Mouse (Mus musculus): ENCODE measurements around the gene Gpam.

The Gpam gene

GRCm38 (mm10) chr19:55100227-55101140, 26.6 kb downstream of the Gpam start:
- DNase-seq: no peak

- DNase-seq: peak; percentile 85 to 88
These were observed 27.6 kb downstream of the Gpam start for GRCm38 (mm10) chr19:55099184-55100160.

GRCm38 (mm10) chr19:55098409-55099183, 28.4 kb downstream of the Gpam start:
- DNase-seq: peak in 1 of 2 experiments; percentile 15

- DNase-seq: no peak
These were observed 29.6 kb downstream of the Gpam start for GRCm38 (mm10) chr19:55097396-55097967.

GRCm38 (mm10) chr19:55096666-55097065, 30.4 kb downstream of the Gpam start:
- DNase-seq: no peak

GRCm38 (mm10) chr19:55095547-55095946, 31.5 kb downstream of the Gpam start:
- DNase-seq: no peak

GRCm38 (mm10) chr19:55091602-55092413, 35.2 kb downstream of the Gpam start:
- no peak for DNase-seq

GRCm38 (mm10) chr19:55090885-55091284, 36.2 kb downstream of the Gpam start:
- no peak for DNase-seq

GRCm38 (mm10) chr19:55090142-55090541, 36.9 kb downstream of the Gpam start:
- DNase-seq: no peak

- no peak for DNase-seq
These were observed 39.3 kb downstream of the Gpam start for GRCm38 (mm10) chr19:55087776-55088175.

- no peak for DNase-seq
These were observed 41.2 kb downstream of the Gpam start for GRCm38 (mm10) chr19:55085857-55086185.

GRCm38 (mm10) chr19:55084971-55085856, 41.8 kb downstream of the Gpam start:
- no peak for DNase-seq

- no peak for DNase-seq
These were observed 50.2 kb downstream of the Gpam start for GRCm38 (mm10) chr19:55076822-55077221.

- no peak for DNase-seq
These were observed 54.0 kb downstream of the Gpam start for GRCm38 (mm10) chr19:55073004-55073403.

- DNase-seq: no peak
These were observed 58.0 kb downstream of the Gpam start for GRCm38 (mm10) chr19:55069054-55069453.

- DNase-seq: no peak
These were observed 63.8 kb downstream of the Gpam start for GRCm38 (mm10) chr19:55063272-55063671.

- DNase-seq: no peak
These were observed 64.5 kb downstream of the Gpam start for GRCm38 (mm10) chr19:55062501-55062900.

- peak; percentile 45 to 54 for DNase-seq
These were observed 65.1 kb downstream of the Gpam start for GRCm38 (mm10) chr19:55061951-55062350.

- no peak for DNase-seq
These were observed 65.6 kb downstream of the Gpam start for GRCm38 (mm10) chr19:55061447-55061901.

- DNase-seq: peak; percentile 74 to 78
These were observed 66.1 kb downstream of the Gpam start for GRCm38 (mm10) chr19:55060964-55061363.
